Mouse (Mus musculus): ENCODE data around the gene Trhr2. TPM values are rescaled to one million over a fixed set of nuclear protein-coding genes. Genes with fewer than 3 reads are reported as not detected.

Trhr2 gene
- total and polyA plus RNA-seq, 2 experiments from 2014 or later = not detected

- Histone ChIP-seq H3K4me1 (ENCODE audit: control insufficient read depth, insufficient read depth) (no peaks in the 10 kb centered on the region), H3K9ac (replicated peaks; ENCODE audit: low read depth, low read length) (no peak overlapping the region), H3K4me3 (ENCODE audit: low read depth, low read length) (no peak overlapping the region), H3K27me3 (ENCODE audit: control insufficient read depth, insufficient read depth, low read length) (no peaks in the 10 kb centered on the region; the same call in 1 of the 2 replicates), H3K4me2 (ENCODE audit: low read depth, low read length) (no peak overlapping the region), H3K27ac (ENCODE audit: low read depth) (no peak overlapping the region), H3K36me3 (replicated peaks; ENCODE audit: control insufficient read depth, insufficient read depth, low read length) (no peaks in the 10 kb centered on the region), H3K9me3 (replicated peaks; ENCODE audit: control insufficient read depth, low read length) (no peaks in the 10 kb centered on the region)
- ATAC-seq (ENCODE audit: insufficient read depth, low read depth) = no peak
- DNase-seq (ENCODE audit: low spot score) = no peak
- TF ChIP-seq CTCF (IDR thresholded peaks at IDR 0.05; ENCODE audit: low read depth) (no peak), EP300 (IDR thresholded peaks at IDR 0.05; ENCODE audit: low read depth) (no peak)
- 43% methylated on average over 5 of the region's 5 CpGs for WGBS
Measured at GRCm38 (mm10) chr8:122362271-122362670, 1.7 kb upstream of the Trhr2 start.

GRCm38 (mm10) chr8:122359111-122359775, 1.3 kb downstream of the Trhr2 start:
- Histone ChIP-seq H3K36me3 (replicated peaks; ENCODE audit: control insufficient read depth, insufficient read depth, low read length) (no peaks in the 10 kb centered on the region), H3K4me2 (ENCODE audit: low read depth, low read length) (no peak overlapping the region), H3K27me3 (ENCODE audit: control insufficient read depth, insufficient read depth, low read length) (no peaks in the 10 kb centered on the region; the same call in 1 of the 2 replicates), H3K4me1 (ENCODE audit: control insufficient read depth, insufficient read depth) (no peaks in the 10 kb centered on the region), H3K4me3 (ENCODE audit: low read depth, low read length) (no peak overlapping the region), H3K9me3 (replicated peaks; ENCODE audit: control insufficient read depth, low read length) (no peaks in the 10 kb centered on the region), H3K27ac (ENCODE audit: low read depth) (no peak overlapping the region), H3K9ac (replicated peaks; ENCODE audit: low read depth, low read length) (no peak overlapping the region)
- no peak for ATAC-seq (ENCODE audit: insufficient read depth, low read depth)
- WGBS = 77% methylated on average over 15 of the region's 15 CpGs
- no peak for TF ChIP-seq EP300 (IDR thresholded peaks at IDR 0.05; ENCODE audit: low read depth)
- TF ChIP-seq CTCF (IDR thresholded peaks at IDR 0.05; ENCODE audit: low read depth) = no peak
- no peak for DNase-seq (ENCODE audit: low spot score)

GRCm38 (mm10) chr8:122357641-122358040, 2.9 kb downstream of the Trhr2 start:
- Histone ChIP-seq H3K27me3 (ENCODE audit: control insufficient read depth, insufficient read depth, low read length) (no peaks in the 10 kb centered on the region), H3K9ac (replicated peaks; ENCODE audit: low read depth, low read length) (no peak overlapping the region), H3K36me3 (replicated peaks; ENCODE audit: control insufficient read depth, insufficient read depth, low read length) (no peaks in the 10 kb centered on the region), H3K4me3 (ENCODE audit: low read depth, low read length) (no peak overlapping the region), H3K27ac (ENCODE audit: low read depth) (no peak overlapping the region), H3K4me1 (ENCODE audit: control insufficient read depth, insufficient read depth) (no peaks in the 10 kb centered on the region), H3K9me3 (replicated peaks; ENCODE audit: control insufficient read depth, low read length) (no peaks in the 10 kb centered on the region), H3K4me2 (ENCODE audit: low read depth, low read length) (no peak overlapping the region)
- no peak for ATAC-seq (ENCODE audit: insufficient read depth, low read depth)
- 64% methylated on average over 5 of the region's 5 CpGs for WGBS
- no peak for DNase-seq (ENCODE audit: low spot score)
- TF ChIP-seq EP300 (IDR thresholded peaks at IDR 0.05; ENCODE audit: low read depth) (no peak), CTCF (IDR thresholded peaks at IDR 0.05; ENCODE audit: low read depth) (no peak)

GRCm38 (mm10) chr8:122357202-122357601, 3.3 kb downstream of the Trhr2 start:
- H3K27me3 ChIP-seq (ENCODE audit: control insufficient read depth, insufficient read depth, low read length) = no peaks in the 10 kb centered on the region
- H3K4me1 ChIP-seq (ENCODE audit: control insufficient read depth, insufficient read depth) = no peaks in the 10 kb centered on the region
- H3K27ac ChIP-seq (ENCODE audit: low read depth) = no peak overlapping the region
- H3K36me3 ChIP-seq (replicated peaks; ENCODE audit: control insufficient read depth, insufficient read depth, low read length) = no peaks in the 10 kb centered on the region
- TF ChIP-seq CTCF (IDR thresholded peaks at IDR 0.05; ENCODE audit: low read depth) = no peak
- ATAC-seq (ENCODE audit: insufficient read depth, low read depth) (no peak), DNase-seq (ENCODE audit: low spot score) (no peak)
- H3K9ac ChIP-seq (replicated peaks; ENCODE audit: low read depth, low read length) = no peak overlapping the region
- H3K4me2 ChIP-seq (ENCODE audit: low read depth, low read length) = no peak overlapping the region
- H3K4me3 ChIP-seq (ENCODE audit: low read depth, low read length) = no peak overlapping the region
- 64% methylated on average over 11 of the region's 11 CpGs for WGBS
- H3K9me3 ChIP-seq (replicated peaks; ENCODE audit: control insufficient read depth, low read length) = no peaks in the 10 kb centered on the region

GRCm38 (mm10) chr8:122355642-122356606, 4.6 kb downstream of the Trhr2 start:
- H3K9me3 ChIP-seq (replicated peaks; ENCODE audit: control insufficient read depth, low read length) = no peaks in the 10 kb centered on the region
- H3K27me3 ChIP-seq (ENCODE audit: control insufficient read depth, insufficient read depth, low read length) = no peaks in the 10 kb centered on the region
- no peak overlapping the region for H3K27ac ChIP-seq (ENCODE audit: low read depth)
- no peak overlapping the region for H3K4me2 ChIP-seq (ENCODE audit: low read depth, low read length)
- H3K9ac ChIP-seq (replicated peaks; ENCODE audit: low read depth, low read length) = no peak overlapping the region
- no peak overlapping the region for H3K4me3 ChIP-seq (ENCODE audit: low read depth, low read length)
- TF ChIP-seq EP300 (IDR thresholded peaks at IDR 0.05; ENCODE audit: low read depth) (no peak), CTCF (IDR thresholded peaks at IDR 0.05; ENCODE audit: low read depth) (no peak)
- ATAC-seq (ENCODE audit: insufficient read depth, low read depth) = no peak
- WGBS = 68% methylated on average over 9 of the region's 9 CpGs
- no peak for DNase-seq (ENCODE audit: low spot score)
- H3K36me3 ChIP-seq (replicated peaks; ENCODE audit: control insufficient read depth, insufficient read depth, low read length) = no peaks in the 10 kb centered on the region
- no peaks in the 10 kb centered on the region for H3K4me1 ChIP-seq (ENCODE audit: control insufficient read depth, insufficient read depth)
